Mouse (Mus musculus): Measurements from ENCODE around the gene Padi4. TPM values are rescaled to one million over a fixed set of nuclear protein-coding genes. Genes with fewer than 3 reads are reported as not detected.
A peak's percentile ranks its signal among the peaks of the same experiment; 100 is the strongest.

Gene Padi4
- total and polyA plus RNA-seq, 2 experiments: 0.09 to 0.12 TPM

DNA sequence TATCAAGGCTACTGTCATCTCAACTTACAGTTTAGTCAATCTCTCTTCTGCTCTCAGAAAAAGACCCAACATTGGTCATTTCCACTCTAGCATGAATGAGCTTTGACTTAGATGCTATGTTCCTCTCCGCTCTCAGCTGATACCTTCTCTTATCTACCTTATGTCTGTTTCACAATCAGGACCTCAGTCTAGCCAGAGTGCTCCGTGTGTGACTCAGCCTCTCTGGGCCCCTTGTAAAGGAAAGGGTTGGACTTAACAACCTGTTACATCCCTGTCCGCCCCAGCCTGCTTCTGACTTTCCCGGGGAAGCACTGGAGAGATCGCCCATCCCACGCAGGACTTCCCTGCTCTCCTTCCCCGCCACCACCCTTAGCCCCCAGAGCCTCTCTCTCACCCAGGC is 18.5 kb upstream of the Padi4 start:
- Histone ChIP-seq H3K9ac (ENCODE audit: low read depth, low read length) (no peak overlapping the region), H3K36me3 (ENCODE audit: control insufficient read depth, insufficient read depth, low read length) (no peaks in the 10 kb centered on the region), H3K4me3 (ENCODE audit: insufficient read depth, low read depth, low read length) (no peak overlapping the region), H3K27me3 (ENCODE audit: control insufficient read depth, insufficient read depth, low read length) (no peaks in the 10 kb centered on the region), H3K4me1 (ENCODE audit: control insufficient read depth, insufficient read depth, low read length) (no peaks in the 10 kb centered on the region), H3K27ac (replicated peaks; ENCODE audit: insufficient read depth, low read depth, low read length) (no peak overlapping the region), H3K79me2 (ENCODE audit: control insufficient read depth, insufficient read depth, low read length) (no peaks in the 10 kb centered on the region)
- no peak for TF ChIP-seq POLR2A (IDR thresholded peaks at IDR 0.05; ENCODE audit: extremely low read depth, insufficient read depth, low read length)
- no peak for TF ChIP-seq CTCF (IDR thresholded peaks at IDR 0.05; ENCODE audit: low read depth, low read length)
- no peak for DNase-seq (ENCODE audit: extremely low read depth, low read depth, low spot score)
- 81% methylated on average over 7 of the region's 7 CpGs for WGBS

DNA sequence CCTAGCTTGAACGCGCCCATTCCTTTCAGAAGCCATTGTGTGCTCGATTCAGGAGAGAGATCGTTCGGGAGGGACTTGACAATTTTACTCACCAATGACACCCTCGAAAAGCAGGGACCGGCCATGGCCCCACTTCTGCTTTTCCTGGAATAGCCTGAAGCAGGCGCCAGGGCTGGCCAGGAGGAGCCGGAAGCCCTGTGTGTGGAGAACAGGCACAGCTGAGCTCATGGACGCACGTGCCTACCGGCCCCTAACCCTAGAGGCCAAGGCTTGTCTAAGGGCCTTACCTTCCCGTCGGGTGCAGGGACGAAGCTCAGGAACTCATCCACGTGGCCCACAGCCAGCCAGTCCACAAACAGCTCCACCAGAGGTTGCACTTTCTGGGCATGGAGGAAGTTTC is 17.0 kb upstream of the Padi4 start:
- H3K9ac ChIP-seq (ENCODE audit: low read depth, low read length): no peak overlapping the region
- H3K36me3 ChIP-seq (ENCODE audit: control insufficient read depth, insufficient read depth, low read length): no peaks in the 10 kb centered on the region
- TF ChIP-seq CTCF (IDR thresholded peaks at IDR 0.05; ENCODE audit: low read depth, low read length): no peak
- TF ChIP-seq POLR2A (IDR thresholded peaks at IDR 0.05; ENCODE audit: extremely low read depth, insufficient read depth, low read length): no peak
- no peaks in the 10 kb centered on the region for H3K27me3 ChIP-seq (ENCODE audit: control insufficient read depth, insufficient read depth, low read length)
- no peaks in the 10 kb centered on the region for H3K4me1 ChIP-seq (ENCODE audit: control insufficient read depth, insufficient read depth, low read length)
- 80% methylated on average over 16 of the region's 16 CpGs for WGBS
- H3K79me2 ChIP-seq (ENCODE audit: control insufficient read depth, insufficient read depth, low read length): no peaks in the 10 kb centered on the region
- no peak overlapping the region for H3K27ac ChIP-seq (replicated peaks; ENCODE audit: insufficient read depth, low read depth, low read length)
- H3K4me3 ChIP-seq (ENCODE audit: insufficient read depth, low read depth, low read length): no peak overlapping the region
- no peak for DNase-seq (ENCODE audit: extremely low read depth, low read depth, low spot score)

DNA sequence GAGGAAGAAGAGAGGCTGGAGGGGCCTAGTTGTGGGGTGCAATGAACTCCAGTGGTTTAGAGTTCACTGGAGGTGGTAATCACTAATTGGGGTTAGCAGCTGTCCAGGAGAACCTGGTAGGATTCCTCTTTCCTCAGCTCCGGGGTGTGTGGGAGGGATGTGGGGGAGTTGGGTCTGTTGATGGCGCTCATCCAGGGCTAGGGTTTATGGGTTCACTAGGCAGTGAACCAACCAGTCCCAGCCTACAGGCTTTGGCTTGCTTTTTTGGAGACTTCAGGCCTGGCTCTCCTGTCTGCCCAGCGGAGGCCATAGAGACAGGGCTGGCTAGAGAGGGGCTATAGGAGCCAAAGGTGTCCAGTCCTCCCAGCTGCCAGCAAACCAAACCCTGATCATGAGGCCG is 15.9 kb upstream of the Padi4 start:
- Histone ChIP-seq H3K9ac (ENCODE audit: low read depth, low read length) (no peak overlapping the region), H3K79me2 (ENCODE audit: control insufficient read depth, insufficient read depth, low read length) (no peaks in the 10 kb centered on the region), H3K27me3 (ENCODE audit: control insufficient read depth, insufficient read depth, low read length) (no peaks in the 10 kb centered on the region), H3K4me3 (ENCODE audit: insufficient read depth, low read depth, low read length) (no peak overlapping the region), H3K36me3 (ENCODE audit: control insufficient read depth, insufficient read depth, low read length) (no peaks in the 10 kb centered on the region), H3K27ac (replicated peaks; ENCODE audit: insufficient read depth, low read depth, low read length) (no peak overlapping the region), H3K4me1 (ENCODE audit: control insufficient read depth, insufficient read depth, low read length) (no peaks in the 10 kb centered on the region)
- 87% methylated on average over 4 of the region's 4 CpGs for WGBS
- DNase-seq (ENCODE audit: extremely low read depth, low read depth, low spot score): no peak
- TF ChIP-seq POLR2A (IDR thresholded peaks at IDR 0.05; ENCODE audit: extremely low read depth, insufficient read depth, low read length) (no peak), CTCF (IDR thresholded peaks at IDR 0.05; ENCODE audit: low read depth, low read length) (no peak)

DNA sequence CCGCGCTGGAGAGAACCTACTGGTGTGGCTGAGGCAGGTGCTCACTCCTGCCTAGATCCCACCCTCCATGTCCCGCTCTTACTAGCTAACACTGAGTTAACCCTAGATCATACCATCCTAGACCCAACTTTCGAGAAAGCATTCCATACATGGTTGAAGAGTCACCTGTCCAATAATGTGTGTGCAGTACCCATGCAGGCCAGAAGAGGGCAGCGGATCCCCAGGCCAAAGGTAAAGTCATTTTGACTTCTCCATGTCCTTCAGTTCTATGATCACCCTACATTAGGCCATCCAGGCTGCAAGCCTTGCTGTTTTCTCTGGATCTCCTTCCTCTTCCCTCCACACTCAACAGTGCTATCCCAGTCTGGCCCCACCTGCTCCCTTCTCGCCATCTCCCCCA is 14.9 kb upstream of the Padi4 start:
- 62% methylated on average over 6 of the region's 6 CpGs for WGBS
- no peaks in the 10 kb centered on the region for H3K79me2 ChIP-seq (ENCODE audit: control insufficient read depth, insufficient read depth, low read length)
- H3K27me3 ChIP-seq (ENCODE audit: control insufficient read depth, insufficient read depth, low read length): no peaks in the 10 kb centered on the region
- H3K27ac ChIP-seq (replicated peaks; ENCODE audit: insufficient read depth, low read depth, low read length): no peak overlapping the region
- H3K4me1 ChIP-seq (ENCODE audit: control insufficient read depth, insufficient read depth, low read length): no peaks in the 10 kb centered on the region
- H3K36me3 ChIP-seq (ENCODE audit: control insufficient read depth, insufficient read depth, low read length): no peaks in the 10 kb centered on the region
- no peak overlapping the region for H3K9ac ChIP-seq (ENCODE audit: low read depth, low read length)
- no peak overlapping the region for H3K4me3 ChIP-seq (ENCODE audit: insufficient read depth, low read depth, low read length)
- no peak for TF ChIP-seq POLR2A (IDR thresholded peaks at IDR 0.05; ENCODE audit: extremely low read depth, insufficient read depth, low read length)
- TF ChIP-seq CTCF (IDR thresholded peaks at IDR 0.05; ENCODE audit: low read depth, low read length): peak; percentile 75
- DNase-seq (ENCODE audit: extremely low read depth, low read depth, low spot score): peak; percentile 3

DNA sequence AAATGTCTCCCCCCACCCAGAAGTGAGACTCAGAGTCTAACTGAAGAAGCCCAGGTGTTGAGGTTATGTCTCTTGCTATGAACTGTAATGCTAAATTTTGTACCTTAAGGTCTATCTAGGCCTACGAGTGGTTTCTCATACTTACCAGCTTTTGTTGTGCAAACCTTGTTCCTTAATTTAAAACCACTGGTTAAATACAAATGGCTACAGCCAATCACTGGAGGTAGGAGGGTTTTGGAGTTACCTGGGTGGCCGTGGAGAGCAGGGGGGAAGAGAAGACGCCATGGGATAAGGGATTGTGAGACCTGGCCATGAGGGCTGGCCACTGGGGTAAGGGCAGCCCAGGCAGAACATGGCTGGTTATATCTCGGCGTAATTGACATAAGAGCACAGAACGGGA is 14.2 kb upstream of the Padi4 start:
- Histone ChIP-seq H3K27me3 (ENCODE audit: control insufficient read depth, insufficient read depth, low read length) (no peaks in the 10 kb centered on the region), H3K9ac (ENCODE audit: low read depth, low read length) (no peak overlapping the region), H3K36me3 (ENCODE audit: control insufficient read depth, insufficient read depth, low read length) (no peaks in the 10 kb centered on the region), H3K4me3 (ENCODE audit: insufficient read depth, low read depth, low read length) (no peak overlapping the region), H3K4me1 (ENCODE audit: control insufficient read depth, insufficient read depth, low read length) (no peaks in the 10 kb centered on the region), H3K27ac (replicated peaks; ENCODE audit: insufficient read depth, low read depth, low read length) (no peak overlapping the region), H3K79me2 (ENCODE audit: control insufficient read depth, insufficient read depth, low read length) (no peaks in the 10 kb centered on the region)
- DNase-seq (ENCODE audit: extremely low read depth, low read depth, low spot score): no peak
- 83% methylated on average over 6 of the region's 6 CpGs for WGBS
- no peak for TF ChIP-seq POLR2A (IDR thresholded peaks at IDR 0.05; ENCODE audit: extremely low read depth, insufficient read depth, low read length)
- TF ChIP-seq CTCF (IDR thresholded peaks at IDR 0.05; ENCODE audit: low read depth, low read length): no peak

DNA sequence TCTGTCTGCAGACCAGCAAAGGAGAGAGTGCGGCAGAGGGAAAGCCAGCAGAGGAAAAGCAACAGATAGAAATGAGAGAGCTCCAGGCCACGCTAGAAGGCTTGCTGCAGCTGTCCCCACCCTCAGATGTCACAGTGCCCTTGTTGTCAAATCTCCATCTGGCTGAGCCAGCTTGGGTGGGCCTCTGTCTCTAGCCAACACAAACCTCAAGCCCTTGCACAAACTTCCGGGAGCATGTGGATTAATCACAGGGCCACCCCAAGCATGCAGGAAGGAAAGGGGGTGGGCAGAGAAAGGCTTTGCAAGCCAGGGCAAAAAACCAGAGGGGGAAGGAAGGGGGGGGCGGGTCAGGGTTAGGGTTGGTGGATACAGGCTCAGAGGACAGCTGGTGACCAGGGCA is 13.4 kb upstream of the Padi4 start:
- peak; percentile 13 for DNase-seq (ENCODE audit: extremely low read depth, low read depth, low spot score)

More for the DNA sequence above, 13.4 kb upstream of the Padi4 start:
- H3K79me2 ChIP-seq (ENCODE audit: control insufficient read depth, insufficient read depth, low read length): no peaks in the 10 kb centered on the region
- TF ChIP-seq CTCF (IDR thresholded peaks at IDR 0.05; ENCODE audit: low read depth, low read length) (no peak), POLR2A (IDR thresholded peaks at IDR 0.05; ENCODE audit: extremely low read depth, insufficient read depth, low read length) (no peak)
- no peak overlapping the region for H3K9ac ChIP-seq (ENCODE audit: low read depth, low read length)
- no peaks in the 10 kb centered on the region for H3K36me3 ChIP-seq (ENCODE audit: control insufficient read depth, insufficient read depth, low read length)
- H3K27me3 ChIP-seq (ENCODE audit: control insufficient read depth, insufficient read depth, low read length): no peaks in the 10 kb centered on the region
- 80% methylated on average over 4 of the region's 4 CpGs for WGBS
- no peak overlapping the region for H3K4me3 ChIP-seq (ENCODE audit: insufficient read depth, low read depth, low read length)
- H3K27ac ChIP-seq (replicated peaks; ENCODE audit: insufficient read depth, low read depth, low read length): no peak overlapping the region
- no peaks in the 10 kb centered on the region for H3K4me1 ChIP-seq (ENCODE audit: control insufficient read depth, insufficient read depth, low read length)
